Mouse (Mus musculus) cerebellum, postnatal 36 days (tissue): ENCODE measurements at regions not wholly inside any gene's neighbourhood (a gene's known extent, or its start where the extent isn't known, plus 50 kb on each side); places are given as distances from the start of the nearest gene placed in this dataset.
A peak's percentile ranks its signal among the peaks of the same experiment; 100 is the strongest.
"Not testable (repeated sequence)": the region's sequence is repeated elsewhere in the genome, so short reads cannot be mapped to it uniquely, and the experiment has no call there.

Source experiments
- DNase-seq, 2 experiments: peaks; one replicate each; pipeline ENCODE4 v3.0.0; 2021 to 2022; ENCODE audit warnings: mixed read lengths in 2 of 2

- DNase-seq = not testable (repeated sequence)
Observed at GRCm38 (mm10) chr6:48341367-48341766, 54.0 kb upstream of the Krba1 start.

GRCm38 (mm10) chr6:48336964-48337363 is 58.4 kb upstream of the Krba1 start:
- not testable (repeated sequence) for DNase-seq

- no peak for DNase-seq
Observed at GRCm38 (mm10) chr6:48288011-48288410, 107.4 kb upstream of the Krba1 start.

GRCm38 (mm10) chr6:48279646-48280045 is 115.7 kb upstream of the Krba1 start:
- not testable (repeated sequence) for DNase-seq

GRCm38 (mm10) chr6:48261563-48261962 is 133.8 kb upstream of the Krba1 start:
- not testable (repeated sequence) for DNase-seq

GRCm38 (mm10) chr6:48252989-48253388 is 142.4 kb upstream of the Krba1 start:
- DNase-seq = not testable (repeated sequence)

- no peak for DNase-seq
Observed at GRCm38 (mm10) chr6:48251954-48252353, 143.4 kb upstream of the Krba1 start.

GRCm38 (mm10) chr6:48244191-48244590 is 151.2 kb upstream of the Krba1 start:
- not testable (repeated sequence) for DNase-seq

GRCm38 (mm10) chr6:48227431-48227830 is 141.0 kb upstream of the Zfp746 start:
- DNase-seq = no peak

GRCm38 (mm10) chr6:48224206-48224605 is 137.8 kb upstream of the Zfp746 start:
- no peak for DNase-seq

GRCm38 (mm10) chr6:48222971-48223370 is 136.6 kb upstream of the Zfp746 start:
- DNase-seq = no peak

- peak; percentile 3 to 20 for DNase-seq
Observed at GRCm38 (mm10) chr6:48221806-48222205, 135.4 kb upstream of the Zfp746 start.

- no peak for DNase-seq
Observed at GRCm38 (mm10) chr6:48215212-48215611, 128.8 kb upstream of the Zfp746 start.

GRCm38 (mm10) chr6:48209739-48210138 is 123.3 kb upstream of the Zfp746 start:
- DNase-seq = peak; percentile 7 to 10

GRCm38 (mm10) chr6:48209103-48209502 is 122.7 kb upstream of the Zfp746 start:
- no peak for DNase-seq

- DNase-seq = no peak
Observed at GRCm38 (mm10) chr6:48205722-48206121, 119.3 kb upstream of the Zfp746 start.

- DNase-seq = no peak
Observed at GRCm38 (mm10) chr6:48199951-48200350, 113.6 kb upstream of the Zfp746 start.

- DNase-seq = no peak
Observed at GRCm38 (mm10) chr6:48198806-48199205, 112.4 kb upstream of the Zfp746 start.

- no peak for DNase-seq
Observed at GRCm38 (mm10) chr6:48197696-48198378, 111.4 kb upstream of the Zfp746 start.

GRCm38 (mm10) chr6:48188363-48188762 is 102.0 kb upstream of the Zfp746 start:
- not testable (repeated sequence) for DNase-seq

GRCm38 (mm10) chr6:48185311-48185710 is 98.9 kb upstream of the Zfp746 start:
- DNase-seq = no peak

- DNase-seq = peak; percentile 6 to 10
Observed at GRCm38 (mm10) chr6:48178360-48179120, 92.1 kb upstream of the Zfp746 start.

- peak; percentile 72 to 81 for DNase-seq
Observed at GRCm38 (mm10) chr6:48177936-48178335, 91.5 kb upstream of the Zfp746 start.

GRCm38 (mm10) chr6:48175234-48175633 is 88.8 kb upstream of the Zfp746 start:
- no peak for DNase-seq
